Mouse (Mus musculus) layer of hippocampus, adult 9-10 months (tissue): ENCODE measurements around the gene Pip5k1b.

ENCODE experiments used
- DNase-seq: peaks from one replicate; pipeline ENCODE4 v3.0.0; 2022; ENCODE audit warnings: low spot score

Pip5k1b gene

GRCm38 (mm10) chr19:24543386-24544350 is 12.0 kb downstream of the Pip5k1b start:
- DNase-seq: no peak

GRCm38 (mm10) chr19:24542293-24542675 is 13.4 kb downstream of the Pip5k1b start:
- no peak for DNase-seq

- DNase-seq: no peak
Observed at GRCm38 (mm10) chr19:24541669-24542292, 13.9 kb downstream of the Pip5k1b start.

- no peak for DNase-seq
Observed at GRCm38 (mm10) chr19:24540952-24541668, 14.6 kb downstream of the Pip5k1b start.

GRCm38 (mm10) chr19:24539041-24539440 is 16.6 kb downstream of the Pip5k1b start:
- DNase-seq: no peak

- no peak for DNase-seq
Observed at GRCm38 (mm10) chr19:24538181-24538580, 17.5 kb downstream of the Pip5k1b start.

- DNase-seq: no peak
Observed at GRCm38 (mm10) chr19:24537691-24538090, 18.0 kb downstream of the Pip5k1b start.

GRCm38 (mm10) chr19:24536920-24537319 is 18.8 kb downstream of the Pip5k1b start:
- DNase-seq: no peak

- no peak for DNase-seq
Observed at GRCm38 (mm10) chr19:24536280-24536679, 19.4 kb downstream of the Pip5k1b start.

- no peak for DNase-seq
Observed at GRCm38 (mm10) chr19:24535161-24535560, 20.5 kb downstream of the Pip5k1b start.

- DNase-seq: no peak
Observed at GRCm38 (mm10) chr19:24534733-24535132, 20.9 kb downstream of the Pip5k1b start.

- DNase-seq: no peak
Observed at GRCm38 (mm10) chr19:24528910-24529561, 26.6 kb downstream of the Pip5k1b start.

GRCm38 (mm10) chr19:24528129-24528730 is 27.4 kb downstream of the Pip5k1b start:
- no peak for DNase-seq

- DNase-seq: no peak
Observed at GRCm38 (mm10) chr19:24527613-24527948, 28.1 kb downstream of the Pip5k1b start.

- DNase-seq: no peak
Observed at GRCm38 (mm10) chr19:24526731-24527612, 28.7 kb downstream of the Pip5k1b start.

- DNase-seq: peak; percentile 60
Observed at GRCm38 (mm10) chr19:24523476-24524313, 32.0 kb downstream of the Pip5k1b start.

- no peak for DNase-seq
Observed at GRCm38 (mm10) chr19:24521997-24522396, 33.7 kb downstream of the Pip5k1b start.

GRCm38 (mm10) chr19:24521146-24521545 is 34.5 kb downstream of the Pip5k1b start:
- DNase-seq: no peak

GRCm38 (mm10) chr19:24519732-24520409 is 35.8 kb downstream of the Pip5k1b start:
- DNase-seq: no peak
